Mouse (Mus musculus): Measurements from ENCODE around the gene Olfr275.
"Not testable (repeated sequence)": the region's sequence is repeated elsewhere in the genome, so short reads cannot be mapped to it uniquely, and the experiment has no call there.

Gene Olfr275

GRCm38 (mm10) chr4:52814304-52814703, at the start of gene Olfr275:
TSS of gene Olfr275 (plus strand) at chr4:52814604.
- DNase-seq = no peak

GRCm38 (mm10) chr4:52765612-52766011, 48.8 kb upstream of the Olfr275 start:
- DNase-seq = no peak

- DNase-seq = no peak
Observed at GRCm38 (mm10) chr4:52772186-52772585, 42.2 kb upstream of the Olfr275 start.

DNA sequence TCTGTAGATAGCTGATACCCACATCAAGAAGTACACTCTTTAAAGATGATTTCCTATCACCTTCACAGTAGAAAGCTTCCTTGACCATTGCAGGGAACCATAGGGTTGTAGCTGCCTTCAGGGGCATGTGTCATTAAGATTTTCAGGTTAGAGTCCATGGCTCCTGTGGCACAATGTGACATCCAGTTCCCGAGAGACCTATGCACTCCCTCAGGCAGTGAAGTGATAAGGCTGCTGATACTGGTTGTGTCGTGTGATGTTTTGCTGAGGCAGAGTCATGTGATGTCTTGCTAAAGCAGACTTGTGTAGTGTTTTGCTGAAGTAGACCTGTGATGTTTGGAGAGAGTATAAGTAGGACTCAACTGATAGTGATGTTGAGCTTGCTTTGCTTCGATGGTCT, 14.4 kb upstream of the Olfr275 start:
- no peak for DNase-seq

DNA sequence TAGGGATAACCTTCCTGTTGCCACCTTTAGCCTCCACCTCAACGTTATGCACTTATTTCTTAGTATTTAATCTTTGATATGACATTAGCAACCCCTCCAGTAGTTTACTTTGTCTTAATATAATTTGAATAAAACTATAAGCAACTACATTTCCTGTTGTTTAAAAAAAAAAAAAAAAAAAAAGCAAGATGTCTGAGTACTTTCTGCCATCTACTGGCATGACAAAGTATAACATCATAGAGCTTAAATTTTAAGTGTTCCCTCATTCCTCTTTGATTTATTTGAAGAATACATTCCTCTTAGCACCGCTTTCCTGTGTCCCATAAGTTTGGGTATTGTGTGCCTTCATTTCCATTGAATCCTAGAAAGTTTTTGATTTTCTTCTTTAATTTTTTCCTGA, 2.5 kb upstream of the Olfr275 start:
- no peak for DNase-seq

DNA sequence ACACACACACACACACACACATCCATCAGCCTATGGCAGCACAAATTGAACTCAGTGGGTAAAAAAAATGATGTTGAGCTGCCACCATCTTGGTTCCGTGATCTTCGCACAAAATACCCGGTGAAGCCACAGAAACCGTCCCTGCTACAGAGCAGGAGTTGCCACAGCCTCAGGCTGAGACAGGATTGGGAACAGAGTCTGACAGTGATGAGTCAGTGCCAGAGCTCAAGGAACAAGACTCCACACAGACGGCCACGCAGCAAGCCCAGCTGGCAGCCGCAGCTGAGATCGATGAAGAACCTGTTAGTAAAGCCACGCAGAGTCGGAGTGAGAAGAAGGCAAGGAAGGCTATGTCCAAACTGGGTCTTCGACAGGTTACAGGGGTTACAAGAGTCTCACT, 7.0 kb downstream of the Olfr275 start:
- DNase-seq = no peak

DNA sequence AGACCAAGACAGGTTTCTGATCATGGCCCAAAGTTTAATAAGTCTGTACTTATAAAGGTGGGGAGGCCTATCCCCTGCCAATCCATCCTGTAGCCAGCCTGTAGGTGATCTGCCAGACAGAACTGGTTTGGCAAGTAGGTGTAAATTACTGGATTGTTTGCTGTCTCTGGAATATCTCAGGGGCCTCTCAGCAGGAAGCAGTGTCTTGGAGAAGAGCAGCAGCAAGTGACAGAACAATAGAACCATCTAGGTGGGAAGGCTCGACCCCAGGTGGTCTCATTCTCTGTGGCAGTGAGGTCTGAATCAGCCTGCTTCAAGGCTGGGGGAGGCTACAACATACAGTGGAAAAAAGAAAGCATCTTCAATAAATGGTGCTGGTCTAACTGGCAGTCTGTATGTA, 31.0 kb downstream of the Olfr275 start:
- not testable (repeated sequence) for DNase-seq

GRCm38 (mm10) chr4:52849039-52849635, 34.7 kb downstream of the Olfr275 start:
- DNase-seq = no peak

DNA sequence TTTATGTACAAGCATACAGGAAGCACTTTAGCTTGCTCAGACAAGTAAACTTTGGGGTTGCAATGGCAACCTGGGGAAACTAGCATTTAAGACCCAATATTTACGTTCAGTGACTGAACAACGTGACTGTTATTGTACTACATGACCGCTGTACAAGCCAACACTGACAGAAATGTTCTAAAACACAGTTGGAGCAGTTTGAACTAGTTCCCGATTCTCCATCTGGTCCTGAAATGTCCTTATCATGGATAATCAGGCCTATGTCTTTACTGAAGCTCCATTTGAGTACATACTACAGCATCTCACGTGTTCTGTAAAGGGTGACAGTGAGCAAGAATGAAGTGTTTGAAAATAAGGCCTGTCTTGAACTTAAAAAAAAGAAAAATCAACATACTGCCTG, 35.3 kb downstream of the Olfr275 start:
- DNase-seq = no peak

GRCm38 (mm10) chr4:52859136-52859535, 44.7 kb downstream of the Olfr275 start, which contains the start of gene Olfr273:
TSS of gene Olfr273 (minus strand) at chr4:52859236.
- DNase-seq = no peak

- no peak for DNase-seq
Observed at GRCm38 (mm10) chr4:52864156-52864555, 49.8 kb downstream of the Olfr275 start.

All from kidney, adult 8-10 months (tissue).